Mouse (Mus musculus): ENCODE results near the gene Ccl11.

Ccl11 gene

GRCm38 (mm10) chr11:82057646-82058045 lies at the start of gene Ccl11:
Gene Ccl11 (plus strand): TSS chr11:82057823.
- no peak for DNase-seq

- no peak for DNase-seq
Observed at GRCm38 (mm10) chr11:82010115-82010514, 47.5 kb upstream of the Ccl11 start.

GRCm38 (mm10) chr11:82011411-82012193 lies 46.0 kb upstream of the Ccl11 start:
- no peak for DNase-seq

GRCm38 (mm10) chr11:82013756-82014155 lies 43.9 kb upstream of the Ccl11 start:
- DNase-seq = no peak

GRCm38 (mm10) chr11:82015066-82015465 lies 42.6 kb upstream of the Ccl11 start:
- DNase-seq = no peak

GRCm38 (mm10) chr11:82016181-82016780 lies 41.3 kb upstream of the Ccl11 start:
- no peak for DNase-seq

GRCm38 (mm10) chr11:82019389-82019788 lies 38.2 kb upstream of the Ccl11 start:
- no peak for DNase-seq

GRCm38 (mm10) chr11:82019793-82020192 lies 37.8 kb upstream of the Ccl11 start:
- no peak for DNase-seq

- DNase-seq = no peak
Observed at GRCm38 (mm10) chr11:82021406-82021805, 36.2 kb upstream of the Ccl11 start.

- DNase-seq = no peak
Observed at GRCm38 (mm10) chr11:82022504-82023056, 35.0 kb upstream of the Ccl11 start.

GRCm38 (mm10) chr11:82023769-82024168 lies 33.9 kb upstream of the Ccl11 start:
- DNase-seq = no peak

- DNase-seq = no peak
Observed at GRCm38 (mm10) chr11:82030171-82030570, 27.5 kb upstream of the Ccl11 start.

- no peak for DNase-seq
Observed at GRCm38 (mm10) chr11:82032136-82032535, 25.5 kb upstream of the Ccl11 start.

- DNase-seq = peak; percentile 61 to 68
Observed at GRCm38 (mm10) chr11:82032678-82033344, 24.8 kb upstream of the Ccl11 start.

GRCm38 (mm10) chr11:82034446-82034845 lies 23.2 kb upstream of the Ccl11 start:
- DNase-seq = no peak

GRCm38 (mm10) chr11:82035356-82035755 lies 22.3 kb upstream of the Ccl11 start, which contains the start of gene Ccl2:
Gene Ccl2 (plus strand): TSS chr11:82035571.
- peak; percentile 53 to 59 for DNase-seq

GRCm38 (mm10) chr11:82035857-82036256 lies 21.8 kb upstream of the Ccl11 start:
- DNase-seq = no peak

GRCm38 (mm10) chr11:82038535-82038934 lies 19.1 kb upstream of the Ccl11 start, which contains the start of gene Gm17268:
Gene Gm17268 (minus strand): TSS chr11:82038562.
- DNase-seq = no peak

- no peak for DNase-seq
Observed at GRCm38 (mm10) chr11:82039132-82039660, 18.4 kb upstream of the Ccl11 start.

- peak in 1 of 2 experiments; percentile 8 for DNase-seq
Observed at GRCm38 (mm10) chr11:82041671-82042080, 15.9 kb upstream of the Ccl11 start.

GRCm38 (mm10) chr11:82045471-82045870 lies 12.2 kb upstream of the Ccl11 start, which contains the start of gene Ccl7:
Gene Ccl7 (plus strand): TSS chr11:82045712.
- no peak for DNase-seq

GRCm38 (mm10) chr11:82047746-82048415 lies 9.7 kb upstream of the Ccl11 start:
- peak in 1 of 2 experiments; percentile 55 for DNase-seq

Measured in kidney, postnatal 36 days (tissue).